Mouse (Mus musculus) liver, embryonic 16.5 days (tissue): ENCODE results near the gene Mbnl1. TPM values are rescaled to one million over a fixed set of nuclear protein-coding genes. Genes with fewer than 3 reads are reported as not detected.

ENCODE experiments used
- ATAC-seq: fragments of 200-750 bp; cut with Nextera tagmentation; 2 replicates; pipeline ENCODE4 v1.8.0; 2017; ENCODE audit warnings: low read depth, mild to moderate bottlenecking, moderate number of reproducible peaks, moderate library complexity
- H3K27ac ChIP-seq: fragments of 300-500 bp; sonication (generic); 2 replicates; pipeline ENCODE4 v1.5.1; 2014; ENCODE audit warnings: mild to moderate bottlenecking, low read length
- H3K27me3 ChIP-seq: fragments of 300-500 bp; sonication (generic); 2 replicates; pipeline ENCODE4 v1.6.1; 2014; ENCODE audit warnings: low read depth, low read length, mixed read lengths; ENCODE audit not compliant: control insufficient read depth, insufficient read depth
- H3K36me3 ChIP-seq: fragments of 300-500 bp; sonication (generic); 2 replicates; pipeline ENCODE4 v1.6.1; 2014; ENCODE audit warnings: mild to moderate bottlenecking; ENCODE audit not compliant: control insufficient read depth, insufficient read depth
- H3K4me1 ChIP-seq: fragments of 300-500 bp; sonication (generic); 2 replicates; pipeline ENCODE4 v1.6.1; 2014; ENCODE audit warnings: low read depth, low read length, mixed read lengths; ENCODE audit not compliant: control insufficient read depth
- H3K4me2 ChIP-seq: fragments of 300-500 bp; sonication (generic); 2 replicates; pipeline ENCODE4 v1.6.1; 2014; ENCODE audit warnings: low read depth, low read length, mixed read lengths
- H3K4me3 ChIP-seq: fragments of 300-500 bp; sonication (generic); 2 replicates; pipeline ENCODE4 v1.5.1; 2014; ENCODE audit warnings: low read depth, mild to moderate bottlenecking, low read length
- H3K9ac ChIP-seq: fragments of 300-500 bp; sonication (generic); 2 replicates; pipeline ENCODE4 v1.6.1; 2014; ENCODE audit warnings: low read depth, low read length
- H3K9me3 ChIP-seq: fragments of 300-500 bp; sonication (generic); replicated peaks from 2 replicates; pipeline ENCODE4 v1.6.1; 2016; ENCODE audit warnings: low read length; ENCODE audit not compliant: control insufficient read depth
- WGBS: fragments of 180-500 bp; shearing (Covaris S2); extraction: QIAGEN DNeasy Blood & Tissue Kit; methylation state at CpG from one replicate; pipeline ENCODE4 v1.1.7; 2014; ENCODE audit not compliant: insufficient replicate concordance; 5-methylcytosine and 5-hydroxymethylcytosine counted together
- polyA plus RNA-seq: library from polyadenylated mRNA; unstranded; fragments of >200 nt; fragmentation: Nextera tagmentation; extraction: Ambion mirVana; gene quantifications from 2 replicates; pipeline ENCODE4 v1.2.1, GENCODE M21; 2015

Gene Mbnl1
- polyA plus RNA-seq, 1 experiment from 2014 or later = 88.7 TPM

DNA sequence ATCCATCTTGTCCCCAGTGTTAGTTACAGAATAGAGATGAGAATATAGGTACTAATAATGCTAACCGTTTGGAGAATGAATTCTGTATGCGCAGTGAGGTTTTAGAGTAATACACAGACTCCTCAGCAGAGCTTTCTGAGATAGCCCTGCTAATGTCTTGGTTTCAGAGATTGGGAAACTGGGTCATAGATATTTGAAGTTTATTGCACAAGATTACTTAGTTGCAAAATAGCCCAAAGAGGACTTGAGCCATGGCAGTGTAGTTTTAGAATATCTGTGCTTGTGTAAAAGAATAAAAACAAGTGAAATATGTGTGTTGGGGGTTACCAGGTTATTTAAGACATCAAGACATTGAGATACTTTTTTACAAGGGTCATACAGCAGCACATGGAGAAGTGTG is 35.3 kb downstream of the Mbnl1 start:
- no peak overlapping the region; the same call in 1 of the 2 replicates for H3K27ac ChIP-seq
- no peaks in the 10 kb centered on the region for H3K27me3 ChIP-seq
- no peaks in the 10 kb centered on the region for H3K9me3 ChIP-seq
- no peak overlapping the region for H3K9ac ChIP-seq
- no peak overlapping the region for H3K4me2 ChIP-seq
- no peaks in the 10 kb centered on the region for H3K36me3 ChIP-seq
- ATAC-seq = no peak
- 80% methylated on average over 2 of the region's 2 CpGs for WGBS
- peaks cover 34% of the 10 kb centered on the region for H3K4me1 ChIP-seq
- H3K4me3 ChIP-seq = no peak overlapping the region

DNA sequence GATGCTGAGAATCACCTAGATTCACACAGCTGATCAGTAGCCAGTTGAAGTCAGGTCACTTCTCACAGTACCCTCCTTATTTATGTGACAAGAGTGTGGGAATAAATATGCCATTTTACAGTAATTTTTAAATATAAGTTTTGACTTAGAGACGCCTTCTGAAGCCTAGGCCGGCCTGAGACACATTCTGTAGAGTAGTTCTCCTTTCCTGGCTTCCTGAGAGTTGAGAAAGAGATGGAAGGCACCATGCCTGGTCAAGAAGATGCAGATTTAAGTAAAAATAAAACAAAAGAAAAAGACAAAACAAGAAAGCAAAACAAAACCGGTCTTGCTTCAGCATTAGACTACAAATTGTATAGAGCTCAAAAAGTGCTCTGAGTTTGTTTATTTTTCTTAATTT is 38.6 kb downstream of the Mbnl1 start:
- peaks cover 33% of the 10 kb centered on the region for H3K4me1 ChIP-seq
- no peaks in the 10 kb centered on the region for H3K36me3 ChIP-seq
- ATAC-seq = no peak
- WGBS = 55% methylated on average over 3 of the region's 3 CpGs
- H3K4me2 ChIP-seq = no peak overlapping the region
- peak overlapping the region; percentile 29; the same call in 1 of the 2 replicates for H3K27ac ChIP-seq
- H3K27me3 ChIP-seq = no peaks in the 10 kb centered on the region
- H3K9ac ChIP-seq = no peak overlapping the region
- H3K9me3 ChIP-seq = no peaks in the 10 kb centered on the region
- no peak overlapping the region for H3K4me3 ChIP-seq

DNA sequence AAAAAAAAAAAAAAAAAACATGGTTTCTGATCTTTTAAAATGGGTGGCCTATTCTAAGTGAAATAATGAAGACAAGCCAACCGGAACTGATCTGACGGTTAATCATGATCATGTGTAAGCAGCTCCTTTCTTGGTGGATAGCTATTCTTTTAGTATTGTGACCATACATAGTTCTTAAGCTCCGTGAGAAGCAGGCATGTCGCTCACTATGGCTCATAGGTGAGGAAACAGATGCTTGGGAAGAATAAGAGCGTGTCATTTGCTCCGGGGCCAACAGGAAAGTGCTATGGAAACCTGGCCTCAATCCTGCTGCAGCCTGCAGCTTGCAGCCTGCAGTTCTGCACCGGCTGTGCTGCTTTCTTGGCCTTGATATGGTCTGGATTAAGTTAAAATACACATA is 40.7 kb downstream of the Mbnl1 start:
- no peaks in the 10 kb centered on the region for H3K27me3 ChIP-seq
- no peak overlapping the region for H3K27ac ChIP-seq
- no peak overlapping the region for H3K9ac ChIP-seq
- H3K36me3 ChIP-seq = no peaks in the 10 kb centered on the region
- H3K9me3 ChIP-seq = no peaks in the 10 kb centered on the region
- no peak overlapping the region for H3K4me2 ChIP-seq
- no peak for ATAC-seq
- peaks cover 37% of the 10 kb centered on the region for H3K4me1 ChIP-seq
- H3K4me3 ChIP-seq = no peak overlapping the region
- WGBS = 57% methylated on average over 7 of the region's 7 CpGs

DNA sequence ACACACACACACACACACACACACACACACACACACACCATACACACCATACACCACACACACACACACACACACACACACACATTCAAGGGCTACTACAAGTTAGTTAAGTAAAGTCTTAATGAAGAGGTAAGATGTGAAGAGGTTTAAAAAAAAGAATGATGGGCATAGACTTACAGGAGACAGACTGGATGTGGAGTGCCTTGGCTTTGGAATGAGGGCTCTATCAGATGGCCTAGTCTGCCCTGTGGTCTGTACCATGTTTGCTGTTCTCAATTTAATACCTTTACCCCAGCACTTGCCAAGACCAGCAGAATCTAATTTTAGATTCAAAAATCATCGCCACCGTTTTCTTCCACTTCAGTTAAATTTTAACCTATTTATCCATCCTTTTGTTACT is 41.1 kb downstream of the Mbnl1 start:
- no peak for ATAC-seq
- 60% methylated on average over 2 of the region's 2 CpGs for WGBS
- Histone ChIP-seq H3K9ac (no peak overlapping the region), H3K27ac (no peak overlapping the region), H3K27me3 (no peaks in the 10 kb centered on the region), H3K36me3 (no peaks in the 10 kb centered on the region), H3K4me3 (no peak overlapping the region), H3K9me3 (no peaks in the 10 kb centered on the region), H3K4me1 (peaks cover 35% of the 10 kb centered on the region), H3K4me2 (no peak overlapping the region)

DNA sequence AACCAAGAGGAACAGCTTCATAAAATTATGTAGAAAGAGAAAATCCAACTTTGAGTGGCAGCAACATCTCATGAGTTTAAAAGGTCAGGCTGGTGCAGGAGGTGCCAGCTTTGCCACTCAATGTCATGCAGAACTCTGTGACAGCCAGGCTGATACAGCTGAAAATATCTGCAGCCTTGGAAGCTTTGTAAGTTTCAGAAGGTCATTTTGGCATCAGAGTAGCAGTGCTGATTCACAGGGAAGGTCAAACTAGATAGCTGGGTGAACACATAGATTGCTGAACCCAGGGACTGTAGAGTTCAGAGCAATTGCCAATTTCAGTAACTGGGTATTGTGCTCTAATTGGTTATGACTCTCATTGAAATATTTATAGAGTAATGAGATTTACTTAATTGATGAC is 42.8 kb downstream of the Mbnl1 start:
- Histone ChIP-seq H3K9me3 (no peaks in the 10 kb centered on the region), H3K27me3 (no peaks in the 10 kb centered on the region), H3K27ac (peak overlapping the region; percentile 34; the same call in 1 of the 2 replicates), H3K4me1 (peaks cover 31% of the 10 kb centered on the region), H3K4me2 (no peak overlapping the region), H3K36me3 (no peaks in the 10 kb centered on the region), H3K4me3 (no peak overlapping the region), H3K9ac (no peak overlapping the region)
- ATAC-seq = peak; percentile 23; the same call in 1 of the 2 replicates

DNA sequence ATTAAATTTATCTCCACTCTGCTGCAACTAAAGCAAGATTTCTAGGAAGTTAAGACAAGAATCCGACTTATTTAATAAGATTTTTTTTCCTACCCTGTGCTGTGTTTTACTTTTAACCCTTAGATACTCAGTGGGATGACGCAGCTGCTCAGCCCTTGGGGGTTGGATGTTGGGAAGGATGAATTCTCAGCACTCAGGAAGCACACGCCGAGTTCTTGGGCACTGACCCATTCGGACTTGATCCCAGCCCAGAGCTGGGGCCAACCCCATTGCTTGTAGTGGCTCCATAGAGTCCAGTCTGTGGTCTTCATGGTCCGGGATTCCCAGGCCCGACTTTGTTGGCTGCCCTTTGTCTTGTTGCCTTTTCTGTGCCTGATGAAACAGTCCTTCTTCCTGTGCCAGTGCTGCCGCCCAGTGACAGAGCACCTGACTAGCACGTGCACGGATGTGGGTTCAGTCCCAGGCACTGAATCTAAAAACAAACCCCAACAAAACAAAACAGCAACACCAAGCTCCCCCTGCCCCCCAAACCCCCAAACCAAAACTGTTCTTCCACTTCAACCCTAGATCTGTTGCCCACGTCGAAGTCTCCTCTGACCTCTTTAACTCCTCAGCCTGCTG is 43.5 kb downstream of the Mbnl1 start:
- peak; percentile 73 for ATAC-seq
- WGBS = 21% methylated on average over 12 of the region's 12 CpGs
- no peak overlapping the region for H3K9ac ChIP-seq
- H3K9me3 ChIP-seq = no peaks in the 10 kb centered on the region
- peaks cover 30% of the 10 kb centered on the region for H3K4me1 ChIP-seq
- H3K36me3 ChIP-seq = no peaks in the 10 kb centered on the region
- peak overlapping the region; percentile 59; the same call in 1 of the 2 replicates for H3K27ac ChIP-seq
- H3K4me3 ChIP-seq = no peak overlapping the region
- H3K4me2 ChIP-seq = 0 out of 2 replicates have a peak overlapping the region, but pooled peaks have one; percentile 28
- H3K27me3 ChIP-seq = no peaks in the 10 kb centered on the region

DNA sequence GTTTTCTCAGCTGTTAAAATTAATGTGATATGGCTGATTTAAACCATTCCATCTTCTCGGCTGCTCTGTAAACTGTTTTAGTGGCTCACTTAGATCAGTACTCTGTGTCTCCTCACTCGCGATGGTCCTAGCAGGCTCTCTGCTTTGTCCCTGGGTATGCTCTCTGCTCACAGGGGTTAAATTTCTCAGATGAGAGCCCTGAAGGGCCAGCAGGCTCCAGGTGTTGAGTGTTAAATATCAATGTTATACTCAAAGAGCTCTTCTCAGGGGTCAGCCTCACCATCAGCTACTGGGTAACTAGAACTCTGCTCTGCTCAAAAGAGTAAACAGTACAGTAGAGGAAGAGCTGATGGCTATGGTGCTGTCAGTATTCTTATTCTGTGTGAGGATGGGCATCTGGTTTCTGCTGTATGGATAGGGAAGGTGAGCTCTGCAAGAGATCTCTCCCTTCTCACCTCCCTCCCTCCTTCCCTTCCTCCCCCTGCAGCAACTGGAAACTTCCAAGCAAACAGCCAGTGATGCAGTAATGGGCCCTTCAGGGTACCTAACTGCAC is 44.7 kb downstream of the Mbnl1 start:
- no peak overlapping the region for H3K27ac ChIP-seq
- 68% methylated on average over 3 of the region's 3 CpGs for WGBS

DNA sequence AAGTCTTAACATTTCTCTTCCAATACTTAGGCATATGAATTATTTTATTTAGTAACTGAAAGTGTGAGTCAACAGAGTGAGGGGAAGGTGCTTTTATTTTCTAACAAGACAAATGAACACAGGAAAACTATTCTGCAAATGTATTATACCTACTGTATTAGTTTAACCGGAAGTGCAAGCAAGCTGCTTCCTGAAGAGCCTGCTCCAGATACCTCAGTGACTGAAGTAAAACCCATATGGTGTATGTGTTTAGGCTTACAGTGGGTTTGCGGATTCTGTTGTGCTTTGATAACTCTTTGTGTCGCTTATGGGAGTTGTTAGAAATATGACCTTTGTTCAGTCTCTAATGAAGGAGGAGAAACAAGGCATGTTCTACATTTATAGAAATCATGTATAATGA is 46.7 kb downstream of the Mbnl1 start:
- peaks cover 18% of the 10 kb centered on the region for H3K4me1 ChIP-seq

More for the DNA sequence above, 44.7 kb downstream of the Mbnl1 start:
- no peaks in the 10 kb centered on the region for H3K36me3 ChIP-seq
- no peaks in the 10 kb centered on the region for H3K27me3 ChIP-seq
- ATAC-seq = no peak
- H3K4me2 ChIP-seq = no peak overlapping the region
- H3K4me3 ChIP-seq = no peak overlapping the region
- no peaks in the 10 kb centered on the region for H3K9me3 ChIP-seq
- no peak overlapping the region for H3K9ac ChIP-seq
- H3K4me1 ChIP-seq = peaks cover 24% of the 10 kb centered on the region

DNA sequence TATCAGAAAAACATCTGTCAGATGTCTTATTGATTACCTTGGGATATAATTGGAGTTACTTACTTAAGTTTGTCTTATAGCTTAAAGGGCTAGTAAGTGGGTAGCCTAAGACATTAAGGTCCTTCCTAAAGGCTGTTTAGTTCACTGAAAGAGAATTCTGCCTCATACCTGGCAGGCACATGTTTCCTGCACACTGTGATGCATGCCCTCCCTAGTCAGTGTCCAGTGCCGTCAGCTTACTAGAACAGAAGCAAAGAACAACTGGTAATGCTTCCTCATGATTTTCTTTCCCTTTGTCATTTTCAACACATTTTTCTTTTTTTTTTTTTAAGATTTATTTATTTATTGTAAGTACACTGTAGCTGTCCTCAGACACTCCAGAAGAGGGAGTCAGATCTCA is 51.5 kb downstream of the Mbnl1 start:
- Histone ChIP-seq H3K4me3 (no peak overlapping the region), H3K4me2 (no peak overlapping the region), H3K9me3 (no peaks in the 10 kb centered on the region), H3K36me3 (no peaks in the 10 kb centered on the region; the same call in 1 of the 2 replicates), H3K9ac (no peak overlapping the region), H3K4me1 (peaks cover 30% of the 10 kb centered on the region), H3K27ac (no peak overlapping the region), H3K27me3 (no peaks in the 10 kb centered on the region)
- 79% methylated on average over 1 of the region's 1 CpGs for WGBS
- no peak for ATAC-seq

More for the DNA sequence above, 46.7 kb downstream of the Mbnl1 start:
- Histone ChIP-seq H3K9me3 (no peaks in the 10 kb centered on the region), H3K4me2 (no peak overlapping the region), H3K36me3 (no peaks in the 10 kb centered on the region; the same call in 1 of the 2 replicates), H3K27me3 (no peaks in the 10 kb centered on the region), H3K27ac (no peak overlapping the region), H3K9ac (no peak overlapping the region), H3K4me3 (no peak overlapping the region)
- WGBS = 34% methylated on average over 3 of the region's 3 CpGs
- no peak for ATAC-seq
